ENCODE assay signal across 11 mouse cellular contexts in the genomic region with DNA sequence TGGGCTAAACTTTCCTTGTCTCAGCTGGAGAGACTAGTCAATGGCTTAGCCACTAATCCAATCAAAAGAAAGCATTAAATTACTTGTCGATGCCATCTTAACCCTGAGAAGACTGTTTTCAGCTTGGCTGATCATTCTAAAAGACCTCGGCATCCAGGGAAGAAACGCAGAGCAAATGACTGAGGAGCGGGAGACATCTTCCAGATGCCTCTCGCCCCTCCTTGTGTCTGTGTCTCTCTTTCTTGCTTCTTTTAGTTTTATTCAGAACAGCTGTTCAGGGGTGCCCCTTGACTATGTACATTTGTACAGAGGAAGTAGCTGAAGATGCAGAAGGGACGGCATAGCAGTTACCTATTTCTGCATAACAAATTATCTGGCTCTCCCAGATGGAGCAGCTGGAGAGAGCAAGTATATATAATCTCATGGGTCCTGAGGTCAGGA.
DNase-seq lines count a peak whose midpoint lies in the region; ATAC-seq lines count a peak whose summit lies in the region.
"Had no signal": no experiment of that assay in that cellular context is flagged by ENCODE, and none has a peak within 500 bp of the region (broad histone marks: within the 10 kb centered on the region; RNA-seq: fewer than 3 reads in every experiment).

No protein-coding gene starts in this region.

- no peak overlapping the region for H3K4me3 ChIP-seq in heart, embryonic 14.5 days (ENCODE audit: control insufficient read depth in 1 of 2, insufficient read depth in 1 of 2, low read depth in 1 of 2, low read length in 2 of 2)
- no peak overlapping the region for H3K4me3 ChIP-seq in heart, embryonic 10.5 days
- H3K4me3 ChIP-seq in embryonic facial prominence, embryonic 12.5 days = no peak overlapping the region
- H3K4me3 ChIP-seq in hindbrain, embryonic 14.5 days (replicated peaks; ENCODE audit: low read length) = no peak overlapping the region
- H3K4me3 ChIP-seq in midbrain, embryonic 15.5 days = no peak overlapping the region
- H3K4me3 ChIP-seq: lung, embryonic 15.5 days had no signal

- H3K27ac ChIP-seq in heart, embryonic 14.5 days (replicated peaks in 1 of 2; ENCODE audit: control insufficient read depth in 1 of 2, insufficient read depth in 1 of 2, low read depth in 2 of 2, low read length in 2 of 2) = peak overlapping the region; percentile 37 to 46; a peak in 1 of 4 replicates
- H3K27ac ChIP-seq in heart, embryonic 10.5 days = no peak overlapping the region
- H3K27ac ChIP-seq in embryonic facial prominence, embryonic 12.5 days = peak overlapping the region; percentile 0; the same call in 1 of the 2 replicates
- H3K27ac ChIP-seq in hindbrain, embryonic 14.5 days = peak overlapping the region; percentile 82; the same call in 1 of the 2 replicates
- H3K27ac ChIP-seq in midbrain, embryonic 15.5 days = no peak overlapping the region
- H3K27ac ChIP-seq: lung, embryonic 15.5 days had no signal

- no peak for DNase-seq in heart, embryonic 10.5 days (ENCODE audit: low spot score)
- DNase-seq in hindbrain, embryonic 14.5 days (ENCODE audit: low spot score) = no peak
- DNase-seq in right cerebral cortex, postnatal 4 days = no peak
- DNase-seq: cerebellum, adult 8-10 months; kidney, postnatal 25 days had no signal

- H3K36me3 ChIP-seq in heart, embryonic 14.5 days (ENCODE audit: control insufficient read depth, insufficient read depth, low read length) = no peaks in the 10 kb centered on the region
- H3K36me3 ChIP-seq in heart, embryonic 10.5 days = no peaks in the 10 kb centered on the region
- no peaks in the 10 kb centered on the region for H3K36me3 ChIP-seq in embryonic facial prominence, embryonic 12.5 days
- H3K36me3 ChIP-seq in hindbrain, embryonic 14.5 days (replicated peaks; ENCODE audit: control insufficient read depth, insufficient read depth) = no peaks in the 10 kb centered on the region
- H3K36me3 ChIP-seq in midbrain, embryonic 15.5 days (replicated peaks) = no peaks in the 10 kb centered on the region
- H3K36me3 ChIP-seq: lung, embryonic 15.5 days had no signal

- peaks cover 12 to 15% of the 10 kb centered on the region in 2 experiments for H3K4me1 ChIP-seq in heart, embryonic 14.5 days (ENCODE audit: control insufficient read depth in 2 of 2, insufficient read depth in 2 of 2, low read length in 2 of 2)
- H3K4me1 ChIP-seq in heart, embryonic 10.5 days = peaks cover 16% of the 10 kb centered on the region; the same call in 1 of the 2 replicates
- H3K4me1 ChIP-seq in embryonic facial prominence, embryonic 12.5 days = peaks cover 11% of the 10 kb centered on the region; the same call in 1 of the 2 replicates
- peaks cover 19% of the 10 kb centered on the region for H3K4me1 ChIP-seq in hindbrain, embryonic 14.5 days (replicated peaks; ENCODE audit: control insufficient read depth, insufficient read depth, low read length)
- peaks cover 15% of the 10 kb centered on the region for H3K4me1 ChIP-seq in midbrain, embryonic 15.5 days
- H3K4me1 ChIP-seq: lung, embryonic 15.5 days had no signal

- no peaks in the 10 kb centered on the region for H3K9me3 ChIP-seq in heart, embryonic 14.5 days (ENCODE audit: control insufficient read depth, low read length)
- H3K9me3 ChIP-seq in heart, embryonic 10.5 days = no peaks in the 10 kb centered on the region
- no peaks in the 10 kb centered on the region for H3K9me3 ChIP-seq in embryonic facial prominence, embryonic 12.5 days
- no peaks in the 10 kb centered on the region for H3K9me3 ChIP-seq in hindbrain, embryonic 14.5 days (ENCODE audit: control insufficient read depth, low read length)
- H3K9me3 ChIP-seq in midbrain, embryonic 15.5 days = no peaks in the 10 kb centered on the region
- H3K9me3 ChIP-seq: lung, embryonic 15.5 days had no signal

- H3K9ac ChIP-seq in heart, embryonic 14.5 days (ENCODE audit: low read length) = no peak overlapping the region
- no peak overlapping the region for H3K9ac ChIP-seq in embryonic facial prominence, embryonic 12.5 days
- H3K9ac ChIP-seq in hindbrain, embryonic 14.5 days = no peak overlapping the region
- H3K9ac ChIP-seq in midbrain, embryonic 15.5 days = no peak overlapping the region
- H3K9ac ChIP-seq: lung, embryonic 15.5 days had no signal

- 0 out of 2 replicates have a peak overlapping the region, but pooled peaks have one; percentile 2 for H3K4me2 ChIP-seq in heart, embryonic 14.5 days (ENCODE audit: low read length)
- H3K4me2 ChIP-seq in embryonic facial prominence, embryonic 12.5 days (replicated peaks) = peak overlapping the region; percentile 22
- peak overlapping the region; percentile 26 for H3K4me2 ChIP-seq in hindbrain, embryonic 14.5 days (replicated peaks)
- H3K4me2 ChIP-seq in midbrain, embryonic 15.5 days = peak overlapping the region; percentile 20
- H3K4me2 ChIP-seq: lung, embryonic 15.5 days had no signal

- no peak for ATAC-seq in heart, embryonic 14.5 days (ENCODE audit: insufficient number of reproducible peaks, insufficient read depth, low FRiP score, low read depth)
- ATAC-seq in embryonic facial prominence, embryonic 12.5 days (ENCODE audit: insufficient number of reproducible peaks, insufficient read depth, low FRiP score, low TSS enrichment) = 0 out of 2 replicates have a peak, but pooled peaks have one; percentile 66
- peak; percentile 19 for ATAC-seq in hindbrain, embryonic 14.5 days (ENCODE audit: low FRiP score)
- peak; percentile 59 for ATAC-seq in midbrain, embryonic 15.5 days (replicated peaks)
- ATAC-seq in megakaryocyte-erythroid progenitor cell, adult 5-6 weeks (replicated peaks; ENCODE audit: low FRiP score, low TSS enrichment, poor library complexity, severe bottlenecking) = no peak
- ATAC-seq in inflammation-experienced regulatory T-cells, adult 6 months = no peak

- WGBS in heart, embryonic 14.5 days = 58% methylated on average over 6 of the region's 6 CpGs
- WGBS in heart, embryonic 10.5 days = 55% methylated on average over 6 of the region's 6 CpGs
- WGBS in embryonic facial prominence, embryonic 12.5 days = 13% methylated on average over 6 of the region's 6 CpGs
- 13% methylated on average over 6 of the region's 6 CpGs for WGBS in hindbrain, embryonic 14.5 days
- 8% methylated on average over 6 of the region's 6 CpGs for WGBS in midbrain, embryonic 15.5 days

- H3K27me3 ChIP-seq in heart, embryonic 14.5 days (ENCODE audit: control insufficient read depth, insufficient read depth, low read length) = no peaks in the 10 kb centered on the region
- peaks cover 16% of the 10 kb centered on the region; the same call in 1 of the 2 replicates for H3K27me3 ChIP-seq in heart, embryonic 10.5 days (ENCODE audit: insufficient read depth, poor library complexity, severe bottlenecking)
- no peaks in the 10 kb centered on the region; the same call in 1 of the 2 replicates for H3K27me3 ChIP-seq in embryonic facial prominence, embryonic 12.5 days
- no peaks in the 10 kb centered on the region for H3K27me3 ChIP-seq in hindbrain, embryonic 14.5 days (ENCODE audit: control insufficient read depth, insufficient read depth, low read length)
- no peaks in the 10 kb centered on the region for H3K27me3 ChIP-seq in midbrain, embryonic 15.5 days (replicated peaks)
- H3K27me3 ChIP-seq: lung, embryonic 15.5 days had no signal

Comparison
In these comparisons a context has a peak if more than half of its experiments do, and no peak if none do; other contexts are left out.
1. H3K27ac ChIP-seq: peak in heart, embryonic 14.5 days (2 of 2), embryonic facial prominence, embryonic 12.5 days (single experiment) and hindbrain, embryonic 14.5 days (single experiment); none in heart, embryonic 10.5 days (single experiment) and midbrain, embryonic 15.5 days (single experiment).
2. ATAC-seq: peak in embryonic facial prominence, embryonic 12.5 days (single experiment), hindbrain, embryonic 14.5 days (single experiment) and midbrain, embryonic 15.5 days (single experiment); none in heart, embryonic 14.5 days (single experiment), megakaryocyte-erythroid progenitor cell, adult 5-6 weeks (single experiment) and inflammation-experienced regulatory T-cells, adult 6 months (single experiment).
3. Peak in every context shown above with its lines, with median percentiles within 50 percentile points of each other: H3K4me2 ChIP-seq.